Mouse (Mus musculus) intestine, embryonic 16.5 days (tissue): Measurements from ENCODE around the gene Cyth3. TPM values are rescaled to one million over a fixed set of nuclear protein-coding genes. Genes with fewer than 3 reads are reported as not detected.
A peak's percentile ranks its signal among the peaks of the same experiment; 100 is the strongest.

ENCODE experiments used
- ATAC-seq: fragments of 200-750 bp; cut with Nextera tagmentation; 2 replicates; pipeline ENCODE4 v1.8.0; 2017; ENCODE audit warnings: moderate TSS enrichment, moderate library complexity
- H3K27ac ChIP-seq: fragments of 300-500 bp; sonication (generic); 2 replicates; pipeline ENCODE4 v1.5.1; 2014; ENCODE audit warnings: mild to moderate bottlenecking, low read length
- H3K27me3 ChIP-seq: fragments of 300-500 bp; sonication (generic); replicated peaks from 2 replicates; pipeline ENCODE4 v1.6.1; 2014; ENCODE audit warnings: low read length, control low read depth, mixed read lengths; ENCODE audit not compliant: control insufficient read depth, insufficient read depth
- H3K36me3 ChIP-seq: fragments of 300-500 bp; sonication (generic); 2 replicates; pipeline ENCODE4 v1.6.1; 2014; ENCODE audit warnings: low read length, control low read depth; ENCODE audit not compliant: control insufficient read depth, insufficient read depth
- H3K4me1 ChIP-seq: fragments of 300-500 bp; sonication (generic); 2 replicates; pipeline ENCODE4 v1.6.1; 2014; ENCODE audit warnings: low read length, control low read depth, mixed read lengths; ENCODE audit not compliant: control insufficient read depth, insufficient read depth
- H3K4me2 ChIP-seq: fragments of 300-500 bp; sonication (generic); 2 replicates; pipeline ENCODE4 v1.6.1; 2014; ENCODE audit warnings: low read depth, low read length, control low read depth
- H3K4me3 ChIP-seq: fragments of 300-500 bp; sonication (generic); 2 replicates; pipeline ENCODE4 v1.5.1; 2014; ENCODE audit warnings: mild to moderate bottlenecking, low read length
- H3K9ac ChIP-seq: fragments of 300-500 bp; sonication (generic); 2 replicates; pipeline ENCODE4 v1.6.1; 2014; ENCODE audit warnings: low read depth, low read length
- H3K9me3 ChIP-seq: fragments of 300-500 bp; sonication (generic); 2 replicates; pipeline ENCODE4 v1.6.1; 2016; ENCODE audit warnings: low read length, control low read depth; ENCODE audit not compliant: control insufficient read depth
- WGBS: fragments of 180-500 bp; shearing (Covaris S2); extraction: QIAGEN DNeasy Blood & Tissue Kit; methylation state at CpG from one replicate; pipeline ENCODE4 v1.1.7; 2014; 5-methylcytosine and 5-hydroxymethylcytosine counted together
- polyA plus RNA-seq: library from polyadenylated mRNA; unstranded; fragments of >200 nt; fragmentation: Nextera tagmentation; extraction: Ambion mirVana; gene quantifications from 2 replicates; pipeline ENCODE4 v1.2.1, GENCODE M21; 2015

Cyth3 gene
- polyA plus RNA-seq, 1 experiment from 2014 or later: 42.5 TPM

GRCm38 (mm10) chr5:143668884-143669283, 46.6 kb downstream of the Cyth3 start:
- peaks cover 4% of the 10 kb centered on the region; the same call in 1 of the 2 replicates for H3K4me1 ChIP-seq
- H3K27me3 ChIP-seq: no peaks in the 10 kb centered on the region
- no peaks in the 10 kb centered on the region for H3K36me3 ChIP-seq
- H3K27ac ChIP-seq: no peak overlapping the region
- H3K4me2 ChIP-seq: no peak overlapping the region
- no peak for ATAC-seq
- H3K4me3 ChIP-seq: no peak overlapping the region
- 56% methylated on average over 2 of the region's 2 CpGs for WGBS
- H3K9ac ChIP-seq: no peak overlapping the region
- no peaks in the 10 kb centered on the region for H3K9me3 ChIP-seq

DNA sequence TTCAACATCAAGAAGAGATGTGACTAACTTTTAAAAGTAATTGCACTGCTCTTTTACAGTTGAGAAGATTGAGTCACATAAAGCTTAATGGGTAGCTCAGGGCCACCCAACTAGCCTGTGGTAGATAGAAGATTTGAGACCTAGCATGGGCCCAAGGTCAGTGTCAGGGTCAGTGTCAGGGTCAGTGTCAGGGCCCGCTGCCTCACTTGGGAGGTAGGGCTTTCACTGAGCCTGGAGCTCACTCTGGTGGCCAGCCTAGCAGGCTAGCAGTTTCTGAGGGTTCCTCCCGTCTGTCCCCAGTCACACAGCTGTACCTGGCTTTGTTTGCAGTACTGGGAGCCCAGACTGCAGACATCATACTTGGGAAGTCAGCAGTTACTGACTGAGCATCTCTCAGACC, 47.1 kb downstream of the Cyth3 start:
- Histone ChIP-seq H3K9me3 (no peaks in the 10 kb centered on the region), H3K27me3 (no peaks in the 10 kb centered on the region), H3K4me3 (no peak overlapping the region), H3K4me2 (no peak overlapping the region), H3K9ac (no peak overlapping the region), H3K27ac (peak overlapping the region; percentile 25; the same call in 1 of the 2 replicates), H3K36me3 (no peaks in the 10 kb centered on the region), H3K4me1 (peaks cover 4% of the 10 kb centered on the region; the same call in 1 of the 2 replicates)
- WGBS: 45% methylated on average over 2 of the region's 2 CpGs
- ATAC-seq: no peak

DNA sequence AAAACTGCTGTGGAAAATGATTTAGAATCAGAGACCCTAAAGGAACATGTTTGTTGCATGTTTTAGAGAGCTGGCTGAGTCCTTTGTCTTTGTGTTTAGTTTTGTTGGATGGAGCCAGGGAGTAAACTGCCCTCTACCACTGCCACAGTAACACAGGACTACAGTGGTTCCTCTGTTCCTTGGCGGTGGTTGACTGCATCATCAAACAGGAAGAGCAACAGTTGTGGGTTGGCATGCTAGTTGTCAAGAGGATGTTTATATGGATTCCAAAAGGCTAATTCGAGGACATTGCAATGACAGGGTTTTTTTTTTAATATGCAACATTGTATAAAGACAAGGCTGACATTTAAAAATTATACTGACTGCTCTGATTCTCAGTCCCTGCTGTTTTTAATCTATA, 47.6 kb downstream of the Cyth3 start:
- H3K9ac ChIP-seq: no peak overlapping the region
- no peak overlapping the region for H3K27ac ChIP-seq
- H3K27me3 ChIP-seq: no peaks in the 10 kb centered on the region
- H3K36me3 ChIP-seq: no peaks in the 10 kb centered on the region
- H3K4me2 ChIP-seq: no peak overlapping the region
- H3K4me1 ChIP-seq: peaks cover 4% of the 10 kb centered on the region; the same call in 1 of the 2 replicates
- ATAC-seq: no peak
- no peaks in the 10 kb centered on the region for H3K9me3 ChIP-seq
- 50% methylated on average over 2 of the region's 2 CpGs for WGBS
- no peak overlapping the region for H3K4me3 ChIP-seq

- WGBS: 74% methylated on average over 6 of the region's 6 CpGs
- no peak overlapping the region for H3K4me2 ChIP-seq
- H3K9me3 ChIP-seq: no peaks in the 10 kb centered on the region
- no peak for ATAC-seq
- peaks cover 5% of the 10 kb centered on the region; the same call in 1 of the 2 replicates for H3K4me1 ChIP-seq
- no peaks in the 10 kb centered on the region for H3K27me3 ChIP-seq
- H3K27ac ChIP-seq: no peak overlapping the region
- no peak overlapping the region for H3K9ac ChIP-seq
- H3K4me3 ChIP-seq: no peak overlapping the region
- no peaks in the 10 kb centered on the region for H3K36me3 ChIP-seq
These were observed 48.6 kb downstream of the Cyth3 start for GRCm38 (mm10) chr5:143670740-143671415.

GRCm38 (mm10) chr5:143674576-143674975, 52.3 kb downstream of the Cyth3 start:
- H3K27ac ChIP-seq: no peak overlapping the region
- no peak overlapping the region for H3K4me2 ChIP-seq
- H3K27me3 ChIP-seq: no peaks in the 10 kb centered on the region
- 72% methylated on average over 5 of the region's 5 CpGs for WGBS
- no peak overlapping the region for H3K4me3 ChIP-seq
- H3K4me1 ChIP-seq: peaks cover 27% of the 10 kb centered on the region
- H3K9ac ChIP-seq: no peak overlapping the region
- no peak for ATAC-seq
- no peaks in the 10 kb centered on the region for H3K36me3 ChIP-seq
- H3K9me3 ChIP-seq: no peaks in the 10 kb centered on the region

DNA sequence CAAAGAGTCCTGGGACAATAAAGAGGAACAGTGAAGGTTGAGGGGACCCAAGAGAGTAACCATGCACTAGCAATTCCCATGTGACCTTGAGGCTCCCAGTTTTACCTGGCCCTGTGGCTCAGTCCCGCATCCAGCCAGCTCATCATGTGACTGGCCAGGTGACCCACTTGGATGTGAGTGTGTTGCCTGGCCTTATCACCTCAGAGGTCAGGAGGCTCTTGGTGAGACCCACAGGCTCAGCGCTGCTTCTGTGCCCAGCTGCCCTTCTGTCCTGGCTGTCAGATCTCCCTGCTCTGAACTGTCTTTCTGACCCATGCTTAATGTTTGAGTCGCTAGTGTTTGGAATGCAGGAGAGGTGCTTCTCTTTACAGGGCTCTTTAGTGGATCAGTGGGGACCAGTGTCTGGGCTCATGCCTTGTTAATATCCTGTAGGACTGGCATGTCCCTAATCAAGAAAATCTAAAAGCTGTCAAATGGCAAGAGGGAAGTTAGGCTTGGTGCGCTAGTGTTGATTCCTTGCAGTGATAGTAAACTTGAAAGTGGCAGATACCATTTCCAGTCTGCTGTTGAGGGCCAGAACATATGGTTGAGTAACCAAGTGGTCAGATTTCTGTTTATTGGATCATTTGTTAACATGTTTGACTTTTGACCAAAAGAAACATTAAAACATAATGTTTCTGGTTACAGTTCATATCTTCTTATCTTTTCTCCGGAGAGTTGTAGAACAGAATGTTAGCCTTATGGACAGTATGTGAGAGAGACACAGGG, 54.2 kb downstream of the Cyth3 start:
- Histone ChIP-seq H3K27me3 (no peaks in the 10 kb centered on the region), H3K4me1 (peaks cover 31% of the 10 kb centered on the region), H3K36me3 (no peaks in the 10 kb centered on the region), H3K9ac (no peak overlapping the region), H3K9me3 (no peaks in the 10 kb centered on the region), H3K27ac (peak overlapping the region; percentile 4; the same call in 1 of the 2 replicates), H3K4me3 (no peak overlapping the region), H3K4me2 (no peak overlapping the region)
- no peak for ATAC-seq
- WGBS: 47% methylated on average over 5 of the region's 5 CpGs

DNA sequence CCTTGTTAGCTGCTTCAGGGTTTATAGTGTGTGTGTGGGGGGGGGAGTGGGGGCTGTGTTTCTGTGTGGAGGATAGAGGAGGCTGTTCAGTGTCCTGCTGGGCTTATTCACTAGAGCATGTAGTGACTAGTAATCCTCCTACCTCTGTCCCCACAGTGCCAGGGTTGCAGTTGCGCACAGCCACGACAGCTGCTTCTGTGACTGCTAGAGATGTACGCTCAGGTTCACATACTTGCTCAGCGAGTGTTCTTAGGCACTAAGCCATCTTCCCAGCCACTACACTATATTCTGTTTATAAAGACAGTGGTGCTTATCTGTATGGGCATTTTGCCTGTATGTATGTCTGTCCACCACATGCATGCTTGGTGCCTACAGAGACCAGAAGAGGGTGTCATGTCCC, 55.1 kb downstream of the Cyth3 start:
- Histone ChIP-seq H3K9me3 (no peaks in the 10 kb centered on the region), H3K9ac (no peak overlapping the region), H3K4me3 (no peak overlapping the region), H3K4me1 (peaks cover 30% of the 10 kb centered on the region), H3K27me3 (no peaks in the 10 kb centered on the region), H3K36me3 (no peaks in the 10 kb centered on the region), H3K27ac (no peak overlapping the region), H3K4me2 (no peak overlapping the region)
- WGBS: 59% methylated on average over 4 of the region's 4 CpGs
- ATAC-seq: no peak

DNA sequence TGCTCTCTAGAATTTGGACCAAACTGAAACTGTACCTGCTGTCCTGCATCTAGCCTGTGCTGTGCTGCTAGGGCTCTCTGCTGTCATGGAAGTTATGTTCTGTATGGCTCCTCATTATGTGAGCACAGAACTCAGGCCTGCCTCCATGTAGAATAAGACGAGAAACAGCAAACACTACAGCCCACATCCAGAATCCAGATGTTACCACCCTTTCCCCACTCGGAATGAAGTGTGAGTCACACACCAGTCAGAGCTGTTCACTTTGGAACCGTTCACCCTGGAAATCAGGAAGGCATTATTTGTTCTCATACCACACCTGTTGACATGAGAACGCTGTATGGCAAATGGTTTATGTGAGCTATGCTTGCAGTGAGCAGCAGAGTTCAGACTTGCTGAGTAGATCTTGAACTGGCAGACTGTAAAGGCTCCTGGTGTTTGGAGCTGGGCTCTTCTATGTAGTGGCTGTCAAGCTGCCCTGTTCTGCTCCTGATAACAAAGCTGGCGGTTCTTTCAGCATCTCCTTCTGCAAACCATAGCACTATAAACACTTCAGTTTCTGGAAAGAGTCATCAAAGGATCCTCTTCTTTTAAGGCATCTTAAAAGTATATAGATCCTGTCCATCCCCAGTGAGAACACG, 56.5 kb downstream of the Cyth3 start:
- ATAC-seq: peak; percentile 18; the same call in 1 of the 2 replicates
- H3K36me3 ChIP-seq: no peaks in the 10 kb centered on the region
- 31% methylated on average over 6 of the region's 6 CpGs for WGBS

DNA sequence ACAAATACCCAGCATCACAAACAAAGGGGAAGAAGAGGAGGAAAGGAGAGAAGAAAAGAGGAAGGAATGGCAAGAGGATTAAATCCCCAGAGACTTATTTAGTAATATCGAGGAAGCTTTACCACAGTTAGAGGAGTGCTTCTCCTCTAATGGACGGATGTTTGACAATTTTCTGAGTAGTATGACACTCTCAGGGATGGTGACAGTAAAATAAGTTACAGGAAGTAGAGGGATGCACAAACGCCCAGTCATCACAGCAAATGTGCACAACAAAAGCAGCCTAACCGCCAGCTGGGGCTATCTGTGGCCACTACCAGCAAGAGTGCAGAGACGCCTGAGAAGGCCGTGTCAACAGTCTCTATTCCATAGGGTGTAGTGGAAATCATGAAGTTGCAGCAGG, 57.4 kb downstream of the Cyth3 start:
- peaks cover 30% of the 10 kb centered on the region for H3K4me1 ChIP-seq
- H3K9me3 ChIP-seq: no peaks in the 10 kb centered on the region
- H3K27me3 ChIP-seq: no peaks in the 10 kb centered on the region
- no peak overlapping the region for H3K27ac ChIP-seq
- H3K4me3 ChIP-seq: no peak overlapping the region
- 58% methylated on average over 6 of the region's 6 CpGs for WGBS
- no peak overlapping the region for H3K4me2 ChIP-seq
- no peak for ATAC-seq
- no peak overlapping the region for H3K9ac ChIP-seq
- H3K36me3 ChIP-seq: no peaks in the 10 kb centered on the region

More for the DNA sequence above, 56.5 kb downstream of the Cyth3 start:
- Histone ChIP-seq H3K4me1 (peaks cover 30% of the 10 kb centered on the region), H3K9me3 (no peaks in the 10 kb centered on the region), H3K9ac (no peak overlapping the region), H3K27ac (no peak overlapping the region), H3K4me2 (no peak overlapping the region), H3K4me3 (no peak overlapping the region), H3K27me3 (no peaks in the 10 kb centered on the region)
